Mouse (Mus musculus) telencephalon, adult 2 months (tissue): Measurements from ENCODE around the gene Spaca9.

Source experiments
- DNase-seq: peaks from one replicate; pipeline ENCODE4 v3.0.0-alpha.2; 2011; ENCODE audit warnings: low read depth, low spot score

The Spaca9 gene

DNA sequence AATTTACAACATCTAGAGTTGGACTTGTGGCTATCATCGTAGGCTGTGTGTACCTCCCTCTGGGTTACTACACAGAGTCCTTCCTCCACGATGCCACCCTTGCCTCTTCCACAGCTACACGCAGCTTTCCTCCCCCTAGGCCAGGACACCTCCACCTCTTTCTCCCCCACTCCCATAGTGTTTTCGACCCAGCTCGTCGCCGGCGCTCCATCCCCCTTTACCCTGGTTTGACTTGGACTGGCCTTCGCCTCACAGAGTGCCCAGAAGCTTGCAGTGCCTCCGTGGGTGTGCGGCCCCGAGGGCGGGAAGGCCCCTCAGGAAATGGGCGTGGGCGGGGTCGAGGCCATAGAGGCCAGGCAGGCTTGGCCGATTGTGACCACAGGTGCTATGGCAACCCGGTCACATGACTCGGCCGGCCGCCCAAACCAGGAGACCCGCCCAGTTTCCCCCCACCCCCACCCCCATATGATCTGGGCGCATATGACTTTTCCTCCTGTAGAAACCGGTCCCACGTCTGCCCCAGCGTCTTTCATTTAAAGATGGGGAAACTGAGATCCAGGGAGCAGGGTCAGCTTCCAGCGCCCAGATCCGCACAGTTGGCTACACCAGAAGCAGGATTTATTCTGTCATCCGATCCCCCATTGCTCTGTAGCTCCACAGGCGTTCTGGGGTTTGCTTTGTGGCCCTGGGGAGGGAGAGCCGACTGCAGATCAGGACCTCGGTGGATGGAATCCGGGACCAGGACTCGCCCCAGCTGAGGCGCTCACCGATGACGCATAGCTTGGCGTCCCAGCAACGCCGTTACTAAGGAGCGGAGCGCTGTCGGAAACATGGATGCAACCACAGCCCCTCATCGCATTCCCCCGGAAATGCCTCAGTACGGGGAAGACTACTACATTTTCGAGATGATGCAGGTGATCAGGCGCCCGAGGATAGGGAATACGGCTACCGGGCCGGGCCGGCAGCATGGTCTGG lies at the start of gene Spaca9, which contains the start of gene Ak8:
Gene Spaca9, minus strand, starts transcription at position 367 of the 975 bp plus-strand sequence.
Gene Ak8, plus strand, starts transcription at position 804 of the 975 bp plus-strand sequence.
- peak; percentile 47 for DNase-seq

DNA sequence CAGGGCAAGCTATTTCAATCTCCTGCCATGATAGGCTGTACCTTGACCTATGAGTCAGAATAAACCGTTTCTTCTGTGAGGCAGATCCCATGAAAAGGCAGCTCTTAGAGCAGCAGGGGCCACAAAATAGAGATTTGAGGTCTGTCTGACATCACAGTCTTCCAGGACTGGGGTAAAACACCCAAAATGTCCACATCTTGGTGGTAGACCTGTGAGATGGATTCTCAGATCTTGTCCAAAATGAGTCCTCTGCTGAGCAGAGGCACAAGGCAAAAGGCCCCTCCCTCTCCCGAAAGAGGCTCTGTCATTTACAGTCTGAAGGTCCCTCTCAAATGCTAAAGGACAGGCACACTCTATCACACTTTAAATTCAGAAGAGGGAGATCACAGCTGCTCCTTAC lies 48.2 kb upstream of the Spaca9 start:
- DNase-seq: no peak

DNA sequence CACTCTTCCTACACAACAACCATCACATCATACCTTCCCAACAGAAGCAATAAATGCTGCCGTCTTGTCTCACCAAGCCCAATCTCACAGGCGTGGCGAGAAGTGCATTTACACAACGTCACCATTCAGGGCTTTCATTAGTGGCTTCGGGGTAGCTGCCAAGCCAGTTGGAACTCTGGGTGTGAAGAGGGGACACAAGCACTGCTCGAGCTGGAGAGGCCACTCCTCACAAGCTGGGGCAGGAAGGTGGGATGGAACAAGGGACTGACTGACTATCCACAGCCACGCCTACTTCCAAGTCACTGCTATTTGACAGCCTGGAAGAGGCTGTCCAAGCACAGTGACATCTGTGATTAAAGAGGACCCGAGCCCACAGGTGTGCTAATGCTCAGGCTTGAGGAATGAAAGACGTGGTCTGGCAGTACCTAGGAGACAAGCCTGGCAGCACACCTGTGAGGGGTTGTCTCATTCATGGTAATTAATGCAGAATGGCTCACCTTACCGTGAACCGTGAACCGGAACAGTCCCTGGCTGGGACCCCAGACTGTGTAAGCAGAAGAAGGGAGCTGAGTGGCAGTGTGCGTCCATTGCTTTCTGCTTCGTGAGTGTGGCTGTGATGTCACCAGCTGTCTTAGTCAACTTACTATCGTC lies 47.3 kb upstream of the Spaca9 start:
- DNase-seq: no peak

DNA sequence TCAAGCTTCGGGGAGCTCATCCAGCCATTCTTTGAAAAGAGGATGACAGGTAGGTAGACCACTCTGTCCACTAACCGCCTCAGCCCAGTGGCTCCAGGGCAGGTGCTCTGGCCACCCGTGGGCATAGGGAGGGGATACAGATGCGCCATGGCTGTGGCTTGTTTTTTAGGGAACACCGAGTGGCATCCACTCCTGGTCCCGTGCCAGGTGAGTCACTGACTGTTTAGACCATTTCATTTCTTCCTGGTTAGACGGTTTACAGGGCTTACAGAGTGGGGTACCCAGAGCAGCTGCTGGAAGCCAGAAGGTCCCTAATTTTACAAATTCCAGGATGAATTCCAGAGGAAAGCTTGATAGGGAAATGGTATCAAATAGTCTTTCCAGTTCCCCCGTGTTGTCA lies 43.2 kb upstream of the Spaca9 start:
- DNase-seq: no peak

DNA sequence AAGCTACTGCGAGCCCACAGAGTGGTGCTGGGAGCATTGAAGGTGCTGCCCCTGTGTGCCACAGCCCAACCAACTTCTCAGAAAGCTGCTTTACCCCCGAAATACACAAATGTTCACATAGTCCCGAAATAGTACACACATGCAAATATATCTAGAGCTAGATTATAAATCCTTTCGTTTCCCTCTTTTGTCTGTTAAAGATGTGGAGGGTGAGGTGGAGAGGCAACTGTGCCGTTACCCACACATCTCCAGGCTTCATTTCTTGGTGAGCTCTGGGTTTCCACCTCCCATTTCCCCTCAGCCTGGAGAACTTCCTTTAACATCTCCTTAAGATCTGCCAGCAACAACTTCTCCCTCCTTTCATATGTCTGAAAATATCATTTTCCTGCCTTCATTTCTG lies 40.6 kb upstream of the Spaca9 start:
- no peak for DNase-seq

DNA sequence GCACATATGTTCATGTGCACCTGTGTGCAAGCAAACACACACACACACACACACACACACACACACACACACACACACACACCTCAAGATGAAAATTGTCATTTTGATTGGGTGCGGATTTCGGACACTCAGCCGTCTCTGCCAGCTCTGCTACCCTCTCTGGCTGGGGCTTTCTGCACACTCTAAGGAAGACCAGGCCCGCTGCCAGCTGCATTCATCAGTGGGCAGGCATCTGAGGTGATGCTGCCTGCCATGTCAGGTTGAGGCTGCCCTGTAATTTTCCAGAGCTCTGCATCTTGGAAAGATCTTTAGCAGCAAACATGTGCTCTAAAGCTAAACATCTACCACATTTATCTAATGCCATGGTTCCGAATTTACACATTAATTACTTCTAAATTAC lies 37.6 kb upstream of the Spaca9 start:
- no peak for DNase-seq

DNA sequence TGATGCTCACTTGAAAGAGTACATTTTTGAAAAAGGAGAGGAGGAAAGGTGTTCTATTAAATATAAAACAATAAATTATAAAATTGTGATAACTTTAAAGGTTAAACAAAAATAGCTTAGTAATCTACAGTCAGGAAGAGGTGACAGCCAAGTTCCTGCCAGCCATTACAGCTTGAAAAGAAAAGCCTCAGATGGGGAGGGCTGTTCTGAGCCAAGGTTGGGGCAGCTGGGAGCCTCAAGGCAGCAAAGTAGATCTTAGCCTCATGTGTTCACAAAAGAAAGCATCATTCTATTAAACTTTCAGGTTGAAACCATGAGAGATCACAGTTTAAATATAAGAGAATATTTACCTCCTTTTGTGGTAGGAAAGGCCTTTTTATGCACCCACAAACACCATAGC lies 31.1 kb upstream of the Spaca9 start:
- DNase-seq: no peak

DNA sequence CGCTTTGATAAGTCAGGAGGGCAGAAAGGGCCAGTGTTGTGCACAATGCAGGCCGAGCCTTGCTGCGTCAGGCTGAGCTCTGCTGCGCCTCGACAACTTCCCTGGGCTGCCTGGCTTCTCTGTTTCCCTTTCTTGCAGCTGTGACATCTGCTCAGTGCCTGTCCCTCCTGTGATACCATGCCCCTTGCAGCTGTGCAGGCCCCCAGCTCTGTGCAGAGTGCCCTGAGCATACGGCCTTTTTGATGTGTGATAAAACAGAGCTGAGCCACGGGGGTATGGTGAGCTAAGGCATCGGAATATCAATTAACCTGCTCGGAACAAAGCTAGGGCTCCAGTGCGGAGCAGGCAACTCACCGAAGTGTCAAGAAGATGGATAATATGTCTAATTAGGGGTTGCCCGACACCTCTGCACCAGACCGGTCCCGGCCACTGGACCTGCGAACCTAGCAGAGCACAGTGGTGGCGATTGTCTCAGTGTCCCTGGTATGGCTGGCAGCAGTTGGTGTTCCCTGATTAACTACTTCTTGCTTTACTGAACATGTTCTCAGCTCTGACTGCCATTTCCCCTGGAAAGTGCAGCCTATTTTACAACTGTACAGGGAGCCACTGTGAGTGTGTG lies 28.4 kb upstream of the Spaca9 start:
- no peak for DNase-seq

DNA sequence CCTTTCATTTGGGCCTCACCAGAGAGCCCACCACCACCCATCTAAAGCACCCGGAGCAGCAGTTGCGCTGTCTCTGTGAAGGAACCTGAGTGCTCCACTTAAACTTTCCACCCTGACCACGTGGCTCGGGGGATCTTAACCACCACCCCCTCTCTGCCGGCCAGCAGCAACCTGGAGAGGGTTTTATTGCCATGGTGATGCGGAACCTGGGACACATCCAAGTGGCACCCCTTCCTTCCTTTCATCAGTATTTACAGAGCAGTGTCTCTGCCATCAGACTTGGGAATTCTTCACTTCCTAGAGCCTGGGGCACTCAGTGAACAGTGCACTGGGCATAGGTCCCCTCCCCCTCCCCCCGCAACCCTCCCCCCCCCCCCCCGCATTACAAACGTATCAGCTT lies 24.4 kb upstream of the Spaca9 start:
- DNase-seq: no peak

DNA sequence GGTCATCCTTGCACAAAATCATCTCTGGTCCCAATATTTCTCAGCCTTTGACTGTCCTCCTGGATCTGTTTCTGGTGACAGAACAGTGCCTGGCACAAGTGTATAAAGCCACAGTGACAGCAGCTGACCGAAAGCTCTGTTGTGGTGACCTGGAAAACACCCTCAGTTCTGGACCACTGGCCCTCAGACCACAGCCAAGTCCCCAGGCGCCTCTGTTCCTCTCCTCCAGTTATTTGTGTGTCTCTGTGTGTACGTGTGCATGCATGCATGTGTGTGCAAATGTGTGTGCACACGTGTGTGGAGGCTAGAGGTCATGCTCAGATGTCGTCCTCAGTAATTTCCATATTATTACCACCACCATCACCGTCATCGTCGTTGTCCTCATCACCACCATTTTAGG lies 22.9 kb upstream of the Spaca9 start:
- no peak for DNase-seq

DNA sequence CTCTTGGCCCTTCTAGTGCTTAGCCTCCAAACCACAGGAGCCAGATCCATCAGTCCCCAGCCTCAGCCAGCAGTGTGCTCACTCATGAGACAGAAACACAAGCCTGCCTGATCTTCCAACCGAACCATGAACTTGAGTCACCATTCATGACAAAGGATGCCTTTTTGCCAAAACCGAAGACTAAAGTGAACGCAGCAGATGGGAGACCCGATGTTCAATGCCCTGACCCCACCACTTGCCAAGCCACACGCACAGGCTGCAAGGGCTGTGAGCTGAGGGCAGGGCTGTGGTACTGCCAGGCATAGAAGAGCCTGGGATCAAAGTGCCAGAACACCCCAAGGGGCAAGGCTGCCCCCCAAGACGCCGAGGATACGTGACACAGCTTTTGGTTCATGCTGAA lies 13.5 kb upstream of the Spaca9 start:
- no peak for DNase-seq

DNA sequence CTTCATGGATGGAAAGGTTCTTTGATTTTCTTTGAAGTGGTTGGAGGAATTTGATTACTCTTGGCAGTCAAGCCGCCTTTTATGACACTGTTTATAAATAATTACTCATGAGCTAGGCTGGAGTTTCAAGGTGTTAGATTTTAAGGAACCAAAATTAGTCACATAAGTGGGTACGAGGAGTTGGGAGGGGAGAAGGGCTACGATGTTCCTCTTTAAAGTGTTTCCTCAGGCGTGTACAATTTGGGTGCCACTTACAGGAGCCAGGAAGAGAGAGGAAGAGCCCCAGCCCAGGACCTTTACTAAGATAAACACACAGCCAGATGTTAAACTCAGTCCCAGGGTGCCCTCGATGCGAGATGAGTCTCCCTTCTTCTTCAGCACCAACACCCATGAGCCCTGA lies 7.3 kb upstream of the Spaca9 start:
- no peak for DNase-seq

DNA sequence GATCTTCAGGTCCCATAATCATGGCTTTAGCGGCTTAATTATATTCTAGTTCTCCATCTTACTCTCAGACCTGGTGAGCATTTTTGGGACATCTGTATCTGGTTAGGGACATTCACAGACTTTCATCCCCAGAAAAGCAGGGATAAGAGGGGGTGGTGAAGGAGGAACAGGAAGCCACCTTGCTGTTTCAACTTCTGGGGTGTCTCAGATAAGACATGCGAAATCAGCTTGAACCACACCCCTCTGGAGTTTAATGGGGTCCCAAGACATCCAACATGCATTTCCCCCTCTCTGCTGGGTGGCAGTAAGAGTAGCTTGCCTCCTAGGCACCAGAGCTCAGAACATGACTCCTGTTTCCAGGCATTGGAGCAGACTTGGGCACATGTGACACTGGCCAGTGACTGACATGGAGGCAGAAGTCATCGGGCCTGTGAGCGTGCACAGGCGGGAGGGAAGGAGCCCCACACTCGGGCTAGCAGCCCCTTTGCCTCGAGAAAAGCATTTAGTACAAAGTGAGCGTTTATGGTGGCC lies 6.6 kb upstream of the Spaca9 start:
- no peak for DNase-seq

DNA sequence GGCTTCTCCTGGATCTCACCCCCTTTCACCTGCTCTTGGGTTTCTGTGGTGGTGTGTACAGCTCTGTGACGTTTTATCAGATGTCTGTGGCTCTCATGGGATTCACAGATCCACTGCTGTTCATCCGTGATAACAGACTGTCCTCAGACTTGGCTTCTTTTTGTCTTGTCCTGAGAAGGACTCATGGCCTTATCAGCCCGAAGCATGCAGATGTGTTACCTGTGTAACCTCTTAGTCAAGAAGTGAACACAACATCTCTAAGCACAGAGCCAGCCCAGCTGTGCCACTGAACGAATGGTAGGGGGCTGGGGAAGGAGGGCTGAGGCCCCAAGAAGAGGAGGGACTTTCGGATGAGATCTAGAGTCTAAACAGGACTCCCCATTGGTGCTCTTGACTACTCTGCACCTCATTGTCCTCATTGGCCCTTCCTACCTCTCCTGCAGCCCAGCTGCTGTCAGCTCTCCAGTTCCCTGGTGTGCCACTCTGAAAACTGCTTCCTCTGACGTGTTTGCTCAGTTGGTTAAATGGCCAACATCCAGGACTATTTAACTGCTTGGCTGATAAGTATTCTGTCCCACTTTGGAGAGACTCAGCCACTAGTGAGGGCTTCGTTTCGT lies 2.2 kb upstream of the Spaca9 start:
- DNase-seq: no peak

DNA sequence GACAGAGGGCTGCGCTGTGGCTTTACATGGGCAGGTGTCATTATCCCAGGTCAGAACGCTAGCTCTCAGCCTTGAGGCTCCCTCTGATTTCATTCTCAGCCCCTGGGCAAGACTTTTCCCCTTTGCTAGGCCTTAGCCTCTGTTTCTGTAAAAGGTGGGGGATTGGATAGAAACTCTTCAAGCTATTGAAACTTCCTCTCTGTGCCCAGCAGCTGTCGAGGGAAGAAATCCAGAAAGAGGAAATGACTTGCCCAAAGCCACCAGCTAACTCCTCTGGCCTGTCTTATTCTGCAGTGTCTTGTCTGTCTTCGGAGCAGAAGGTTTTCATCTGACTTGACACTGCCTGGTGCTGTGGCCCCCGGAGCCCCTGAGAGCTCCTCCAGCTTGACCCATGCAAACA lies 961 bp downstream of the Spaca9 start:
- no peak for DNase-seq

DNA sequence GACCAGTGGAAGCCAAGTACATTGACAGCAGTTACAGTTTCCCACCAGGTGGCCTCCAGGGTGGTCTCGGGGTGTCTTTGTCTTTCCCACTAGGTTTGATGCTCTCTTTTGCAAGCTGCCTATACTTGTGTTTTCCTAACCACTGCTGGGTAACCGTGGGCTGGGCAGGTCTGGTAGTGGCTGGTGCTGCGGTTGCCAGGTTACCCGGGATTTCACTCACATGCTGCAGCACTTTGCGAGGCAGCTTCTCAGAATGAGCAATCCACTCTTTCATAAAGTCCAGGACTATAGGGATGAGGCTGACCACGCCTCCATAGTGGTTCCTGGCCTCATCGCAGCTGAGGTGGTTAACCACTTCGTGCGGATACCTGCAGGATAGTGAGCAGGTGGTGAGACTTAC lies 6.8 kb downstream of the Spaca9 start:
- DNase-seq: no peak

DNA sequence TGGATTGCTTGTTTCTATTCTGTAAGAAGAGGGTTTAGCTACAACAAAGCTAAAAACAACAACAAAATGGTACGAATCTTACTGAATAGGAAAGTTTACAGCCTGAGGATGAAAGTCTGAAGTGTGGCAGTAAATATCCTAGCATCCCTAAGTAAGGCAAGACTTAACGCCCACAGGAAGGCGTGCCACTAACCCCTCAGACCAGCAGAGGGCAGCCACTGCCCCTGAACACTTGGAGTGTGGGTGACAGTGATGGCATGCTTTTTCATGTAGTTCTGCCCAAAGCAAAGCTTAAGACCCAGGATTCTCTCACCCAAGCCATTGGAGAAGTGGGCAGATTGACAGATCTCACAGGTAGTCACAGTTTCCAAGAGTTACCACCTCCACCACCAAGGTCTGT lies 11.1 kb downstream of the Spaca9 start:
- no peak for DNase-seq

DNA sequence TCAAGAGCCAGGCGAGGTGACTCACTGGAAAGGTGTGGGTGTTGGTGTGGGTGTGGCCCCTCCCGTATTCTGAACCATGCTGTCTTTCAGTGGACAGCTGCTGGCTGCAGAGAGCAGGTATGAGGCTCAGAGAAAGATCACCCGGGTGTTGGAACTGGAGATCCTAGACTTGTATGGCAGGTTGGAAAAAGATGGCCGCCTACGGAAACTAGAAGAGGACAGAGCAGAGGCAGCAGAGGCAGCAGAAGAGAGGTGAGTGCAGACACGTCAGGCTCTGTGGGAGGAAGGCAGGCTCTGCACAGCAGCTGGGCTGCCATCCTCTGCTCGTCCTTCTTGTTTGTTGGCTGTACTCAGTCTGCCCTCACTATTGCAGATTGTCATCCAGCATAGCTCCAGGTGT lies 13.6 kb downstream of the Spaca9 start:
- DNase-seq: no peak

DNA sequence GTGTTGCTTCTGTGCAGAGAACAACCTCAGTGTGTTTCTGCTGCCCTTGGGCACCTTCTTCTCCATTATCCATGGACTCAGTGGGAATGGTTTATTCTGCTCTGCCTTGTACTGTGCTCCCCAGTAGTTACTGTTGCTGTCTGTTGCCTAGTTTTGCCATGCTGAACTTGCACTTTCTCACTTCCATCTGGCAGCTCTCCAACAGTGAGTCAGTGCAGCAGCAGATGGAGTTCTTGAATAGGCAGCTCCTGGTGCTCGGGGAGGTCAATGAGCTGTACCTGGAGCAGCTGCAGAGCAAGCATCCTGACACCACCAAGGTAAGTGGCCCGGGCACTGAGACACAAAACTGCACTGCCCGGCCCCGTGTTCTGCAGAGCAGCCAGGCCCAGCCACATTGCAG lies 17.8 kb downstream of the Spaca9 start:
- peak; percentile 45 for DNase-seq

DNA sequence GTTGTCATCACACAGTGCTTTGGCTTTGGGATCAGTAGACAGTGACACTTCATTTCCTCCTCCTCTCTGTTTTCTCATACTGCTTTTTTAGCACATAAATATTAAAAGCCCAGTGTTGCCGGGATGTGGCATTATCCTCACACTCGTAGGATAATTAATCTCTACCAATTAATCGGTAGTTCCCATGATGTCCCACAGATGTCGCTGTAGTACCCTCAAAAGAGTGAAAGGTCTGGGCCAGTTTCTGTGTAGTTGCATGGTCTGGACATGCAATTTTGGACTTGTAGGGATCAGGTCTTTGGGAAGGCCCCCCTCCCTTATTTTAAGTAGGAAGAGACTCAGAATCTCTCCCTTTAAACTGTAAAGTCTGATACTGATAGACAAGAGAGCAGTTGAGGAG lies 18.8 kb downstream of the Spaca9 start:
- DNase-seq: no peak

DNA sequence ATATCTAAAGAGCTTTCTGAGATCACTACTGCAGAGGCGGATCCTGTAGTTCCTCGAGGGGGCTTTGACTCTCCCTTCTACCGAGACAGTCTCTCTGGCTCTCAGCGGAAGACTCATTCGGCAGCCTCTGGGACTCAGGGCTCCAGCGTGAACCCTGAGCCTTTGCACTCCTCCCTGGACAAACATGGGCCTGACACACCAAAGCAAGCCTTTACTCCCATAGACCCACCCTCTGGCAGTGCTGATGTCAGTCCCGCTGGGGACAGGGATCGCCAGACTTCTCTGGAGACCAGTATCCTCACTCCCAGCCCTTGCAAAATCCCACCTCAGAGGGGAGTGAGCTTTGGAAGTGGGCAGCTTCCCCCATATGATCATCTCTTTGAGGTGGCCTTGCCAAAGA lies 23.5 kb downstream of the Spaca9 start:
- DNase-seq: no peak

DNA sequence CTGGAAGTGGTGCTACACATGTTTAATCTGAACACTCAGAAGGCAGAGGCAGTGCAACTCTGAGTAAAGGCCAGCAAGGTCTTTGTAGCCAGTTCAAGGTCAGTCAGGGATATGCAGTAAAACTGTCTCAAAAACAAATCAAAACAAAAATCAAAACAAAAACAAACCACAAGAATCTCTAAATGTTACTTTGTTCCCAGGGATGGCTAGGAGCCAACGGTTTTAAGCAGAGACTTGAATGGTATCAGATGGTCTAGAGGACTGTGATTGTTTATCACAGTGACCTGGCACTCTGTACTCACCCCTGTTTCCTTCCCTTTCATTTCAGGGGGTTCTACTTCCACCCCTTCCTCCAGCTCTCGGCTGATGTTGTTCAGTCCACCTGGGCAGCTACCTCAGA lies 28.1 kb downstream of the Spaca9 start:
- no peak for DNase-seq
